ENCODE assay signal across 8 mouse cellular contexts in the genomic region with DNA sequence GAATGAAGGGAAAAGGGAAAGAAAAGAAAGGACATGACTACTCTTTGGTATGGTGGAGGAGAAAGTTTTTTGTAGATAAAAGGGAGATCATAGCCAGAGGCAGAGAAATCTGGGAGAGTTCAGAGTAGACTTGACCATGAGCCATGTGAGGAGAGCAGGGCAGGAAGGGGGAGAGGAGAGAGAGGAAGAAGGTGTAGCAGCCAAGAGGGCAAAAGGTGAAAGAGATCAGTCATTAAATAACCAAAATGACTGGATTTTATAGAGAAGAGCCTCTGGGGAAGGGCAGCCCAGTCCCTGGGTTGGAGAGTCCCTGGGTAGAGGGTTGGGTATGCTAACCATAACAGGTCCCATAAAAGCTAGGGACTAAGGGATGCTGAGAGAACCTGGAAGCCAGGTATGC. TPM values are rescaled to one million over a fixed set of nuclear protein-coding genes. Genes with fewer than 3 reads are reported as not detected.
DNase-seq lines count a peak whose midpoint lies in the region; ATAC-seq and TF ChIP-seq lines count a peak whose summit lies in the region.

No protein-coding gene starts in this region.

- no peak for TF ChIP-seq EP300 in stomach, postnatal 0 days (optimal IDR thresholded peaks at IDR 0.05)

- 0 out of 2 replicates have a peak, but pooled peaks have one; percentile 6 for ATAC-seq in neural tube, embryonic 11.5 days (ENCODE audit: insufficient read depth, low FRiP score, low TSS enrichment)
- peak; percentile 25; the same call in 1 of the 2 replicates for ATAC-seq in hindbrain, embryonic 13.5 days (ENCODE audit: low FRiP score)
- ATAC-seq in liver, embryonic 13.5 days (ENCODE audit: low read depth) = no peak
- no peak for ATAC-seq in stomach, postnatal 0 days (ENCODE audit: low FRiP score, low TSS enrichment)
- no peak for ATAC-seq in inflammation-experienced regulatory T-cells, adult 6 months

- no peak overlapping the region; the same call in 1 of the 2 replicates for H3K4me3 ChIP-seq in neural tube, embryonic 11.5 days (ENCODE audit: low read depth, low read length)
- H3K4me3 ChIP-seq in hindbrain, embryonic 13.5 days = peak overlapping the region; percentile 75
- peak overlapping the region; percentile 79 for H3K4me3 ChIP-seq in liver, embryonic 13.5 days (replicated peaks)
- H3K4me3 ChIP-seq in stomach, postnatal 0 days (ENCODE audit: low read depth, low read length) = no peak overlapping the region; the same call in 1 of the 2 replicates

- peak overlapping the region; percentile 41 for H3K4me2 ChIP-seq in neural tube, embryonic 11.5 days (ENCODE audit: low read depth)
- peak overlapping the region; percentile 60 for H3K4me2 ChIP-seq in hindbrain, embryonic 13.5 days
- peak overlapping the region; percentile 88 for H3K4me2 ChIP-seq in liver, embryonic 13.5 days
- peak overlapping the region; percentile 69 for H3K4me2 ChIP-seq in stomach, postnatal 0 days (replicated peaks; ENCODE audit: low read depth)

- H3K9ac ChIP-seq in neural tube, embryonic 11.5 days (ENCODE audit: low read length) = 0 out of 2 replicates have a peak overlapping the region, but pooled peaks have one; percentile 76
- H3K9ac ChIP-seq in hindbrain, embryonic 13.5 days = 0 out of 2 replicates have a peak overlapping the region, but pooled peaks have one; percentile 81
- no peak overlapping the region for H3K9ac ChIP-seq in liver, embryonic 13.5 days
- no peak overlapping the region for H3K9ac ChIP-seq in stomach, postnatal 0 days (ENCODE audit: low read length)

- H3K9me3 ChIP-seq in neural tube, embryonic 11.5 days (ENCODE audit: control insufficient read depth, low read length) = no peaks in the 10 kb centered on the region
- H3K9me3 ChIP-seq in hindbrain, embryonic 13.5 days = no peaks in the 10 kb centered on the region
- H3K9me3 ChIP-seq in liver, embryonic 13.5 days (replicated peaks) = no peaks in the 10 kb centered on the region
- no peaks in the 10 kb centered on the region for H3K9me3 ChIP-seq in stomach, postnatal 0 days (ENCODE audit: control insufficient read depth, low read length)

- no peak overlapping the region for H3K27ac ChIP-seq in neural tube, embryonic 11.5 days (ENCODE audit: low read depth, low read length)
- H3K27ac ChIP-seq in hindbrain, embryonic 13.5 days = no peak overlapping the region
- no peak overlapping the region for H3K27ac ChIP-seq in liver, embryonic 13.5 days
- H3K27ac ChIP-seq in stomach, postnatal 0 days (replicated peaks) = no peak overlapping the region

- no peak for DNase-seq in neural tube, embryonic 11.5 days (ENCODE audit: low spot score)
- no peak for DNase-seq in neural tube, embryonic 10.5 days (ENCODE audit: extremely low spot score, low spot score)
- no peak for DNase-seq in liver, embryonic 13.5 days
- no peak for DNase-seq in stomach, postnatal 0 days (ENCODE audit: low spot score)
- no peak for DNase-seq in T-cell, adult 2 months (ENCODE audit: low spot score)
- DNase-seq in B cell, adult 2 months = no peak

- no peaks in the 10 kb centered on the region for H3K36me3 ChIP-seq in neural tube, embryonic 11.5 days (ENCODE audit: control insufficient read depth, insufficient read depth, low read length)
- H3K36me3 ChIP-seq in hindbrain, embryonic 13.5 days = no peaks in the 10 kb centered on the region
- no peaks in the 10 kb centered on the region for H3K36me3 ChIP-seq in liver, embryonic 13.5 days
- H3K36me3 ChIP-seq in stomach, postnatal 0 days (ENCODE audit: control insufficient read depth, insufficient read depth, low read length) = no peaks in the 10 kb centered on the region

- TF ChIP-seq CTCF in stomach, postnatal 0 days (IDR thresholded peaks at IDR 0.05; ENCODE audit: low read depth) = no peak

- H3K27me3 ChIP-seq in neural tube, embryonic 11.5 days (ENCODE audit: control insufficient read depth, insufficient read depth, low read length) = no peaks in the 10 kb centered on the region
- no peaks in the 10 kb centered on the region for H3K27me3 ChIP-seq in hindbrain, embryonic 13.5 days
- peaks cover 3% of the 10 kb centered on the region; the same call in 1 of the 2 replicates for H3K27me3 ChIP-seq in liver, embryonic 13.5 days
- no peaks in the 10 kb centered on the region for H3K27me3 ChIP-seq in stomach, postnatal 0 days (ENCODE audit: control insufficient read depth, insufficient read depth, low read length)

- H3K4me1 ChIP-seq in neural tube, embryonic 11.5 days (ENCODE audit: control insufficient read depth, insufficient read depth, low read length) = peaks cover 3% of the 10 kb centered on the region
- peaks cover 20% of the 10 kb centered on the region for H3K4me1 ChIP-seq in hindbrain, embryonic 13.5 days (replicated peaks)
- H3K4me1 ChIP-seq in liver, embryonic 13.5 days (replicated peaks) = peaks cover 20% of the 10 kb centered on the region
- peaks cover 2% of the 10 kb centered on the region; the same call in 1 of the 2 replicates for H3K4me1 ChIP-seq in stomach, postnatal 0 days (replicated peaks; ENCODE audit: control insufficient read depth, insufficient read depth)

RNA-seq across cellular contexts. Expression of a gene that starts 0.9 kb away (rescaled TPM):
- 14.8 and 16.4 TPM in 2 replicates for polyA plus RNA-seq in neural tube, embryonic 11.5 days (2014; fragmentation: Nextera tagmentation; extraction: Ambion mirVana)
- polyA plus RNA-seq in hindbrain, embryonic 13.5 days (2015; fragmentation: Nextera tagmentation; extraction: Ambion mirVana) = 10.7 and 11.2 TPM in 2 replicates
- 2.0 and 2.7 TPM in 2 replicates for polyA plus RNA-seq in liver, embryonic 13.5 days (2015; fragmentation: Nextera tagmentation; extraction: Ambion mirVana)
- 5.3 and 5.4 TPM in 2 replicates for polyA plus RNA-seq in stomach, postnatal 0 days (2015; fragmentation: Nextera tagmentation; extraction: Ambion mirVana)
- polyA plus RNA-seq in inflammation-experienced regulatory T-cells, adult 6 months (2017; shearing (Covaris generic)) = 1 to 10 TPM; 4.5 to 5.8 (median 5.6) TPM

Comparison
In these comparisons a context has a peak if more than half of its experiments do, and no peak if none do; other contexts are left out.
1. ATAC-seq: peak in neural tube, embryonic 11.5 days (single experiment) and hindbrain, embryonic 13.5 days (single experiment); none in liver, embryonic 13.5 days (single experiment), stomach, postnatal 0 days (single experiment) and inflammation-experienced regulatory T-cells, adult 6 months (single experiment).
2. H3K4me3 ChIP-seq: peak in hindbrain, embryonic 13.5 days (single experiment) and liver, embryonic 13.5 days (single experiment); none in neural tube, embryonic 11.5 days (single experiment) and stomach, postnatal 0 days (single experiment).
3. H3K9ac ChIP-seq: peak in neural tube, embryonic 11.5 days (single experiment) and hindbrain, embryonic 13.5 days (single experiment); none in liver, embryonic 13.5 days (single experiment) and stomach, postnatal 0 days (single experiment).
4. Peak in every context shown above with its lines, with median percentiles within 50 percentile points of each other: H3K4me2 ChIP-seq.